Mouse (Mus musculus): Measurements from ENCODE around the gene Srsf10.
A peak's percentile ranks its signal among the peaks of the same experiment; 100 is the strongest.

The Srsf10 gene

GRCm38 (mm10) chr4:135855080-135855479 is 467 bp upstream of the Srsf10 start:
- DNase-seq (ENCODE audit: low read depth, low spot score), result no peak

- DNase-seq (ENCODE audit: low read depth, low spot score), result no peak
These were observed 910 bp downstream of the Srsf10 start for GRCm38 (mm10) chr4:135856223-135857091.

- DNase-seq (ENCODE audit: low read depth, low spot score), result no peak
These were observed 2.1 kb downstream of the Srsf10 start for GRCm38 (mm10) chr4:135857597-135858186.

GRCm38 (mm10) chr4:135868996-135869395 is 13.4 kb downstream of the Srsf10 start:
- DNase-seq (ENCODE audit: low read depth, low spot score), result no peak

- DNase-seq (ENCODE audit: low read depth, low spot score), result no peak
These were observed 14.9 kb downstream of the Srsf10 start for GRCm38 (mm10) chr4:135870227-135871023.

- no peak for DNase-seq (ENCODE audit: low read depth, low spot score)
These were observed 16.5 kb downstream of the Srsf10 start for GRCm38 (mm10) chr4:135872015-135872414.

GRCm38 (mm10) chr4:135872589-135873391 is 17.2 kb downstream of the Srsf10 start:
- no peak for DNase-seq (ENCODE audit: low read depth, low spot score)

- DNase-seq (ENCODE audit: low read depth, low spot score), result peak; percentile 72
These were observed 18.1 kb downstream of the Srsf10 start, which contains the start of gene Pnrc2 for GRCm38 (mm10) chr4:135873526-135874202. Gene Pnrc2, minus strand, starts transcription at chr4:135873850.

- no peak for DNase-seq (ENCODE audit: low read depth, low spot score)
These were observed 19.3 kb downstream of the Srsf10 start for GRCm38 (mm10) chr4:135874564-135875535.

GRCm38 (mm10) chr4:135875546-135875945 is 20.0 kb downstream of the Srsf10 start:
- no peak for DNase-seq (ENCODE audit: low read depth, low spot score)

- DNase-seq (ENCODE audit: low read depth, low spot score), result no peak
These were observed 20.5 kb downstream of the Srsf10 start for GRCm38 (mm10) chr4:135875991-135876582.

- no peak for DNase-seq (ENCODE audit: low read depth, low spot score)
These were observed 21.1 kb downstream of the Srsf10 start for GRCm38 (mm10) chr4:135876583-135877020.

- no peak for DNase-seq (ENCODE audit: low read depth, low spot score)
These were observed 22.2 kb downstream of the Srsf10 start for GRCm38 (mm10) chr4:135877742-135878141.

GRCm38 (mm10) chr4:135879021-135879420 is 23.5 kb downstream of the Srsf10 start:
- no peak for DNase-seq (ENCODE audit: low read depth, low spot score)

- no peak for DNase-seq (ENCODE audit: low read depth, low spot score)
These were observed 24.5 kb downstream of the Srsf10 start for GRCm38 (mm10) chr4:135880018-135880417.

- DNase-seq (ENCODE audit: low read depth, low spot score), result no peak
These were observed 25.0 kb downstream of the Srsf10 start for GRCm38 (mm10) chr4:135880576-135880975.

- DNase-seq (ENCODE audit: low read depth, low spot score), result no peak
These were observed 26.5 kb downstream of the Srsf10 start for GRCm38 (mm10) chr4:135882023-135882422.

- DNase-seq (ENCODE audit: low read depth, low spot score), result no peak
These were observed 27.9 kb downstream of the Srsf10 start for GRCm38 (mm10) chr4:135883401-135883851.
